Mouse (Mus musculus) cerebellum, adult 8-10 months (tissue): ENCODE data around the gene Plod3.
A peak's percentile ranks its signal among the peaks of the same experiment; 100 is the strongest.

Source experiments
- DNase-seq: peaks from one replicate; pipeline ENCODE4 v3.0.0; 2022

The Plod3 gene

DNA sequence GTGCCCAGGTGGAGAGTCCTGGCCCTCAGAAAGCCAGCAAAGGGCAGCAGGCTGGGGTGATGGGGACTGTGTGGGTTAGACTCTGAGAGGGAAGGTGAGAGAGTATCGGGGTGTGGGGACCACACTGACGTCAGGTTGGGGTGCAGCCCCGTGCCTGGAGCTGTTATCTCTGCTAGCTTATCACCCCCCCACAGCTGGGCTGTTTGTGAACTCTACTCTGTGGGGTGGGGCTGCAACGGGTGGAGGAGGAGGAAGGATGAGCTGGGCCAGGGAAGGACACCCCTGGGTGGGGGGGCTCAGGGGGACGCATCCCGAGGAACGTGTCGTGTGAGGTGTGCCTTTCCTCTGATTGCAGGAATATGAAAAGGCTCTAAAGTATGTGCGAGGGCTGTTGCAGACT is 21.6 kb upstream of the Plod3 start:
- DNase-seq, result no peak

- no peak for DNase-seq
Observed at GRCm38 (mm10) chr5:136965686-136966085, 21.1 kb upstream of the Plod3 start.

DNA sequence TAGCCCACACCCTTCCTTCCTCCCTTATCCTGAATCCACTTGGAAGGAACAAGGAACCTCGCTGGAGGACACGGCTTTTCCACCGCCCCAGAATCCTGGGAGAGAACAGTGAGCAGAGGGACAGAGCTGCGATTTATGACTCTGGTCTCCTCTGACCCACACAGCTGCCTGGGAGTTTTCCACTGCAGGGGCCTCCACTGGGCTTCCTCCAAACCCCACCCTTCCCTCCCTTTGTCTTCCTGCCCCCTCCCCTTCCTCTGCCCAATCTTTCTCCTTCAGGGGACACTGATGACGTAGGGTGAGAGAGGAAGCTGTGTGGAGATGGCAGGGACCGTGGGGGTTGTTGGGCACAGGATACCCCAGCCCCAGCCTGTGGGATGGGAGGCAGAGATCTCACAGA is 20.5 kb upstream of the Plod3 start, which contains the start of gene Cldn15:
Gene Cldn15 (plus strand): TSS at position 286 of the 400 bp plus-strand sequence.
- DNase-seq, result no peak

- DNase-seq, result no peak
Observed at GRCm38 (mm10) chr5:136966861-136967455, 19.9 kb upstream of the Plod3 start.

DNA sequence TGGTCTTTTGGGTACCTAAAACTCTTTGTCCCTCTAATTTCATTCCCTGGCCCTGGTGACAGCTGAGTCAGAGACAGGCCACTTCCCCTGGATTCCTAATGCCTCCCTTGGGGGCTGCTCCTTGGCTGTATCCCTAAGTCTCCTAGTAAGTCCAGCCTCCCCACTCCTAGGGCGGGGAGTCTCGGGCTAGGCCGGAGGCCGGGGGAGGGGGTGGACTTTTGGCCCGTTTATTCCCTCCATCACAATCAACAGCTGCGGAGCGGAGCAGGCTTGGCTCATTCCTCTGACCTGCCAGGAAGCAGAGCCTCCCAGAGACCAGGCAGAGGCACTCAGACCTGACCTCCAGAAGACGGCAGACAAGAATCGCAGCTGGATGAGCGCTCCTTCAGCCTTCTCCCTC is 19.2 kb upstream of the Plod3 start:
- no peak for DNase-seq

GRCm38 (mm10) chr5:136970703-136971102 is 16.1 kb upstream of the Plod3 start:
- DNase-seq, result peak; percentile 42

GRCm38 (mm10) chr5:136973670-136974069 is 13.1 kb upstream of the Plod3 start:
- DNase-seq, result no peak

- DNase-seq, result no peak
Observed at GRCm38 (mm10) chr5:136977769-136978168, 9.1 kb upstream of the Plod3 start.

DNA sequence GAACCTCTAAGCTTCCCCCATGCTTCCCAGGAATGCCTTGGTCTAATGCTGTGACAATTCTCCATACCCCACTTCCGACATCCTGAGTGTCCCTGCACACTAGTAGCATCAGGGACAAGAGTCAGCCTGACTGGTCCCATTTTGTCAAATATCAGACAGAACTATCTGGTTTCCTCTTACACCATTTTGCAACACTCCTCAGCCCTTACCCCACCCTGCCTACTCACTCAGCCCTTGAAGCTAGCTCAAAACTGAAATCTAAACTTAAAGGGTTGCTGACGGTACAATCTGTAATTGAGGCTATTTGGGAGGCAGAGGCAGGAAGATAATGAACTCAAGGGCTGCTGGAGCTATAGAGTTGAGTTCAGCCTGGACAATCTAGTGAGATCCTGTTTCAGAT is 7.1 kb upstream of the Plod3 start:
- DNase-seq, result no peak

DNA sequence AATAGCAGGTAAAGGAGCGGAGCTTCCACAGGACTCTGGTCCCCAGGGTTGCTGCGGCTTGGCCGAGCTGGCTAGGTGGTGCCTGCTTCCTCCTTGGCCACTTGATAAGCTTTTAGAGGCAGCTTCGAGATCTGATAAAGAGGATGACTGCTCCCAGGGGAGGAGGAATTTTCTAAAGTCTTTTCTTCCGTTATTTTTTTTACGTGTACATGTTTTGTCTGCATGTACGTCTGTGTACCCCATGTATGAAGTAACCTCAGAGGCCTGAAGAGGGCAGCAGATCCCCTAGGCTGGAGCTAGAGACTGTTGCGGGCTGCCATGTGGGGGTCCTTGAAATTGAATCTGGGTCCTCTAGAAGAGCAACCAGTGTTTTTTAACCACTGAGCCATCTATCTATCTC is 5.8 kb upstream of the Plod3 start:
- no peak for DNase-seq

DNA sequence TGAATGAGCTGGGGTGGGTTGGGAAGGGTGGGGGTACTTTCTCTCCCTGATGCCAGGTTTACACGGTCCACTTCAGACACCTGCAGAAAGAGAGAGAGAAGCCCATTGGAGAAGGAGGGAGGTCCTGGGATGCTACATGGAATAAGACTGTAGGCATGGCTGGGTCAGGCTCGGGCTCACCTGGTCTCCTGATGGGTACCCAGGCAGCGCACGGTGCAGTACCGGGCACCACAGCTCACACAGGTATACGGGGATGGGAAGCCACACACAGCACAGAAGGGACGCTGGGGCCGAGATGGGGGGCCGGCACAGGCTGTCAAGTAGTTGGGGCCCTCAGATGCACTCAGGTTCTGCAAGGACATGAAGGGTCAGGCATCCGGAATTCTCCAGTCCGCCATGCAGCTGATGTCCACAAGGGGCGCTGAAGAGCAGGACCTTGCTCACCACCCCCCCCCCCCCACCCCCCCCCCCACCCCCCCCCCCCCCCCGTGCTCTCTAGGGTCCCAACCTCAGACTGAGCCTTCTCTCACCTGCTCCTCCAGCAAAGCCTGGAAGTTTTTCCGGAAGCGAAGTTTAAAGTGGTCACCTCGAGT is 4.4 kb upstream of the Plod3 start:
- peak; percentile 42 for DNase-seq

DNA sequence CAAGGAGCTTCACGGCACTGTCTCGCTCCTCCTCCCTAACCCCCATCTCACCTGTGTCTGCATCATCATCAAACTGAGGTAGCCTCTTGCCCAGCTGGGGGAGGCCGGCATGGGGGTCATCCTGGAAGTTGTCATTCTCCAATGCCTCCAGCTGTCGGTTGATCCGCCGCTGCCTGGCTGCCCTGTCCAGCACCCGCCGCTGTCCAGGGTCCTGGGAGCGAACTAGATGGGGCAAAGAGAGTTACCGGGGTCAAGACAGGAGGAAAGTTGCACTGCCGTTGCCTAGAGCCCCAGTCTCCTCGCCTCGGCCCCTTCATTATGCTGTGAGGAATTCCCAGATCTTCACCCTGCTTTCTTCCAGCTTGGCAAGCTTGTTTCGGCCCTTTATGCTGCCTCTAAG is 2.0 kb upstream of the Plod3 start:
- DNase-seq, result no peak

DNA sequence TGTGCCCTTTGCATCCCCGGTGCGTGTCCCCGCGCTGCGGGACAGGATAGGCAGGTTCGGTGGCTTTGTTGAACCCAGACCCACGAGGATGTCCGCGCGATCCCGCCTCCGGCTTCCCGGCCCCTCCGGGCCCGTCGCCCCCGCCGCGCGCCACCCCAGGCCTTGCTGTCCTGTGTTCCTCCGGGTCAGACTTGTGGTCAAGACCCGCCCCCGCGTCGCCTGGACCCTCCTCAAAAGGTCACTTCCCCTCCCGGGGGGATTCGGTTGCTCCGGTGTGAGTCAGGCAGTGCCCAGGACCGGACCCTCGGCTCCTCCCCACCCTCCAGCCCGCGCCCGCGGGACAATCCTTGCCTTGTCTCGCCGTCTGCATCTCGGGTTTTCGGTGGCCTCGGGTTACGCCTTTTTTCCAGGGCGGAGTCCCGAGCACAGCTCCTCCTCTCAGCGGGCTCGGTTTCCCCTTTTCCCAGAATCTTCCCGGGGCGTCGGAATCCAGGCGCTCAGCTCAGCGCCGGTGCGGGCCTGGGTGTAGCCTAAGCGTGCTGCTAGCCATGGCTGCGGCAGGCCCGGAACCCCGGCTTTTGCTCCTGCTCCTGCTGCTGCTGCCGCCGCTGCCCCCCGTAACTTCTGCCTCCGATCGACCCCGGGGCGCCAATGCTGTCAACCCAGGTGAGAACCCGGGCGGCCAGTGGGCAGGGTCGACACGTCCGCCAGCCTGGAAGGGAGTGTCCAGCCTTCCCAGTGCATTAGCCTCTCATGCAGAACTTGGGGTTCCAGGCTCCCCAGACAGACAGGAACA is 517 bp downstream of the Plod3 start:
- DNase-seq, result peak; percentile 83

DNA sequence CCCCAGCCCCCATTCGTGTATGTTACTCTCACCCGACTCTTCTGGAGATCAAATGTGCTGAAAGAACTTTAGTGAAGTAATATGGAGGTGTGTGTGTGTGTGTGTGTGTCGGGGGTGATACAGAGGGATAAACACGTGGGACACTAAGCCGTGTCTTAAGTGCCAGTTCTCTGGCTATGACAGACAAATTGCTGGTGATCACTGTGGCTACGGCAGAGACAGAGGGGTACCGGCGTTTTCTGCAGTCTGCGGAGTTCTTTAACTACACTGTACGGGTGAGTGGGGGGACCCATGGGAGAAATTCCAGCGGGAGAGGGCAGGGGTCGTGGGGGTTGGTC is 1.1 kb downstream of the Plod3 start, which contains the start of gene Znhit1:
Gene Znhit1 (minus strand): TSS at position 88 of the 338 bp plus-strand sequence.
- DNase-seq, result no peak

DNA sequence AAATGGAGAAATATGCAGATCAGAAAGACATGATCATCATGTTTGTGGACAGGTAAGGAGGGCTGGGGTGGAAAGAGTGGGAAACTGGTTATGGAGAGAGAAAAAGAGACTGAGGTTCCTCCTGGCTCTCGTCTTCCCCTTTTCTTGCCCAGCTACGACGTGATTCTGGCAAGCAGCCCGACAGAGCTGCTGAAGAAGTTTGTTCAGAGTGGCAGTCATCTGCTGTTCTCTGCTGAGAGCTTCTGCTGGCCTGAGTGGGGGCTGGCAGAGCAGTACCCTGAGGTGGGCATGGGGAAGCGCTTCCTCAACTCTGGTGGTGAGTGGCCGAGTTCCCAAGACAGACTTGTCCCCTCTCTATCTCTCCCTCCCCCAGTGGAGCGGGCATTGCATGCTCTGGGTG is 1.6 kb downstream of the Plod3 start:
- no peak for DNase-seq

DNA sequence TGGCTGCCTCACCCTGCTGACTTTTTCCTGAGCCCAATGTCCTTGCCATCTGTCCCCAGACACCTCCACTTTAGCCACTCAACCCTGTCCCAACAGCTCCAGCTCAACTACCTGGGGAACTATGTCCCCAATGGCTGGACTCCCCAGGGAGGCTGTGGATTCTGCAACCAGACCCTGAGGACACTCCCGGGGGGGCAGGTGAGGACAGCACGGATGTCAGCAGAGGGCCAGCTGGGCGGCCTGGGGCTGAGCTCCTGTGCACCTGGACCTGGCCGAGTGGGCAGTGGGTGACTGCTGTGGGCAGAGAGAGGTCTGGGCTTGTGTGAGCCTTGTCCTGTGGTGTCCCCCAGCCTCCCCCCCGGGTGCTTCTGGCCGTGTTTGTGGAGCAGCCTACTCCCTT is 3.0 kb downstream of the Plod3 start:
- DNase-seq, result no peak

DNA sequence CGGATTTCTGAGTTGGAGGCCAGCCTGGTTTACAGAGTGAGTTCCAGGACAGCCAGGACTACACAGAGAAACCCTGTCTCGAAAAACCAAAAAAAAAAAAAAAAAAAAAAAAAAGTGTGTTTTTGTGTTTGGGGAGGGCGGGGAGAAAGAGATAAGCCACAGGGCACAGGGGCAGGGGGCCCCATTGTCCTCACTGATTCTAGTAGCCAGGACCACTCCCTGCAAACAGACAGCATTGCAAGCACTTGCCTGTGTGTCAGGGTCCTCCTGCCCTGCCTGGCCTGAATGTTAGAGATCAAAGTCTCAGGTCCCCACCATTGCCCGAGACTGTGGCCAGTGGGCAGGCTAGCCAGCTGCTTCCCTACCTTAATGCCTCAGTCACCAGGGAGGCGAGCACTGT is 12.6 kb downstream of the Plod3 start:
- no peak for DNase-seq

- no peak for DNase-seq
Observed at GRCm38 (mm10) chr5:137000612-137001011, 13.8 kb downstream of the Plod3 start.

DNA sequence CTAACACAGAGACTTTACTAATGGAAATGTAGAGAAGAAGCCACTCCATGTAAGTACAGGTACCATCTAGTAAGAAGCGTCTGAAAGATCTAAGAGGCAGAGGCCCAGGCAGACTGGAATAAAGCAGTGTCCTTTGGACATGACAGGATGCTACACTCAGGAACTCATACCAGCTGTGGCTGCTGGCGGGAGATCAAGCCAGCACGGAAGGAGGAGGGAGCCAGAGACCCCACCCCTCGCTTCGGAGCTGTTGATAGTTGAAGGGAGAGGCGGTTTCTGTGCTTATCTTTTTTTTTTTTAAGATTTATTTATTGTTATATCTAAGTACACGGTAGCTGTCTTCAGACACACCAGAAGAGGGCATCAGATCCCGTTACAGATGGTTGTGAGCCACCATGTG is 20.5 kb downstream of the Plod3 start:
- no peak for DNase-seq

DNA sequence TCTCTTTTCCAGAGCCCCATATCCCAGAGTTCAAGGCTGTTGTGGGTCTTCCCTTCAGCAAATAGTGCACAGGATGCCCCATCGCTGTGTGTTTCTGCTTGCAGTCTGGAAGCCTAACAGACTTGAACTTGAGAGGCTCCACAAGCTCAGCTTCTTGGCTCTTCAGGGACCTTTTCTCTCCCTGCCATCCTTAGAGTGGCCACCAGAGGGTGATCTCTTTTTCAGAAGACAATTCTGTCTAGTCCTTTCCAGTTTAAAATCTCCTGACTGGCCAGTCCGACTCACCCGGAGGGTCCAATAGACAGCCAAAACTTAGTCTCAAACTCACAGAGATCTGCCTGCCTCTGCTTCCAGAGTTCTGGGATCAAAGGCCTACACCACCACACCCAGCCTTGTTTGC is 23.2 kb downstream of the Plod3 start:
- DNase-seq, result no peak

- DNase-seq, result no peak
Observed at GRCm38 (mm10) chr5:137012401-137012950, 25.7 kb downstream of the Plod3 start.

- DNase-seq, result no peak
Observed at GRCm38 (mm10) chr5:137015913-137016312, 29.1 kb downstream of the Plod3 start.

GRCm38 (mm10) chr5:137024318-137024717 is 37.5 kb downstream of the Plod3 start:
- DNase-seq, result no peak

DNA sequence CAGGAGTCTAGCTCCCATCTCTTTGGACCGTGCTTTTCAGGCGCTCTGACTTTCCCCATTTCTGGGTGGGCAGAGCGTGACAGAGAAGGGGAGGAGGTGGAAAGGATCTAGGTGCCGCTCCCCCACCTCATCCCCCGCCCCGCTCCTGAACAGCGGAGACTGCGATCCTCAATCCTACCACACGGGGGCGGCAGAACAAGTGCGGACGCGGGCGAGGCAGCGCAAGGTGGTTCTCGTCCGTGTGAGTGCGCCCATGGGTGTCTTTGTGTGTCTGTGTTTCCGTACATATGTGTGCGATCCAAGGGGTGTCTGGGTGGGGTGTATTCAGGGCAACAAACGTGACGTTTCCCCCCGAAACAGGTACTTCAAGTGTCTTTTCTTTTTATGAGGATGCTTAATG is 38.3 kb downstream of the Plod3 start:
- DNase-seq, result peak; percentile 78
